Mouse (Mus musculus) kidney, embryonic 14.5 days (tissue): Measurements from ENCODE around the gene Cdkl5. TPM values are rescaled to one million over a fixed set of nuclear protein-coding genes. Genes with fewer than 3 reads are reported as not detected.

ENCODE experiments used
- ATAC-seq: fragments of 200-750 bp; cut with Nextera tagmentation; 2 replicates; pipeline ENCODE4 v1.8.0; 2017; ENCODE audit warnings: moderate number of reproducible peaks, mild to moderate bottlenecking, moderate TSS enrichment, moderate library complexity; ENCODE audit not compliant: low FRiP score, low TSS enrichment
- H3K27ac ChIP-seq: fragments of 300-500 bp; sonication (generic); 2 replicates; pipeline ENCODE4 v1.5.1; 2014; ENCODE audit warnings: low read depth, mild to moderate bottlenecking, low read length, moderate library complexity, mixed read lengths
- H3K27me3 ChIP-seq: fragments of 300-500 bp; sonication (generic); 2 replicates; pipeline ENCODE4 v1.6.1; 2014; ENCODE audit warnings: mild to moderate bottlenecking, low read length; ENCODE audit not compliant: control insufficient read depth, insufficient read depth
- H3K36me3 ChIP-seq: fragments of 300-500 bp; sonication (generic); 2 replicates; pipeline ENCODE4 v1.6.1; 2014; ENCODE audit warnings: low read length, mixed read lengths; ENCODE audit not compliant: control insufficient read depth, insufficient read depth
- H3K4me1 ChIP-seq: fragments of 300-500 bp; sonication (generic); 2 replicates; pipeline ENCODE4 v1.6.1; 2014; ENCODE audit warnings: low read length, mixed read lengths; ENCODE audit not compliant: control insufficient read depth, insufficient read depth
- H3K4me2 ChIP-seq: fragments of 300-500 bp; sonication (generic); replicated peaks from 2 replicates; pipeline ENCODE4 v1.6.1; 2014; ENCODE audit warnings: low read depth, mild to moderate bottlenecking, low read length
- H3K4me3 ChIP-seq: fragments of 300-500 bp; sonication (generic); 2 replicates; pipeline ENCODE4 v1.5.1; 2014; ENCODE audit warnings: mild to moderate bottlenecking, low read length
- H3K9ac ChIP-seq: fragments of 300-500 bp; sonication (generic); 2 replicates; pipeline ENCODE4 v1.6.1; 2014; ENCODE audit warnings: low read depth, mild to moderate bottlenecking, low read length, moderate library complexity
- H3K9me3 ChIP-seq: fragments of 300-500 bp; sonication (generic); 2 replicates; pipeline ENCODE4 v1.6.1; 2016; ENCODE audit warnings: low read length; ENCODE audit not compliant: control insufficient read depth
- WGBS: fragments of 180-500 bp; shearing (Covaris S2); extraction: QIAGEN DNeasy Blood & Tissue Kit; methylation state at CpG from one replicate; pipeline ENCODE4 v1.1.7; 2014; 5-methylcytosine and 5-hydroxymethylcytosine counted together
- polyA plus RNA-seq: library from polyadenylated mRNA; unstranded; fragments of >200 nt; fragmentation: Nextera tagmentation; extraction: Ambion mirVana; gene quantifications from 2 replicates; pipeline ENCODE4 v1.2.1, GENCODE M21; 2014

Cdkl5 gene
- polyA plus RNA-seq, 1 experiment from 2014 or later, result 2.8 TPM

GRCm38 (mm10) chrX:160735650-160736049 is 258.9 kb downstream of the Cdkl5 start, which contains the start of gene Ppef1:
Gene Ppef1 (minus strand): TSS chrX:160735765.
- Histone ChIP-seq H3K4me2 (no peak within 1 kb of the TSS), H3K4me3 (no peak within 1 kb of the TSS), H3K27me3 (no peaks in the 10 kb centered on the region), H3K36me3 (no peaks in the 10 kb centered on the region), H3K27ac (no peak within 1 kb of the TSS), H3K4me1 (no peaks in the 10 kb centered on the region), H3K9me3 (no peaks in the 10 kb centered on the region), H3K9ac (no peak within 1 kb of the TSS)
- WGBS, result 74% methylated on average over 5 of the region's 5 CpGs
- ATAC-seq, result no peak

Other genes with a start within 250 kb of the Cdkl5 start
- 0.05 TPM in 1 of 2 replicates, not detected in the other for gene Rs1, start 226.7 kb downstream of the Cdkl5 start, polyA plus RNA-seq
- 0.20 and 0.31 TPM in 2 replicates for gene Gja6, start 87.7 kb downstream of the Cdkl5 start, polyA plus RNA-seq
- gene Scml2, start 122.5 kb upstream of the Cdkl5 start, polyA plus RNA-seq, result 3.3 and 4.8 TPM in 2 replicates